Mouse (Mus musculus): ENCODE results near the gene Tdp1.

Gene Tdp1

GRCm38 (mm10) chr12:99898248-99898870 is 14.0 kb downstream of the Tdp1 start:
- no peak for DNase-seq

- DNase-seq: no peak
These were observed 15.7 kb downstream of the Tdp1 start for GRCm38 (mm10) chr12:99899991-99900390.

- DNase-seq: no peak
These were observed 17.9 kb downstream of the Tdp1 start for GRCm38 (mm10) chr12:99901973-99902866.

GRCm38 (mm10) chr12:99902867-99903370 is 18.6 kb downstream of the Tdp1 start:
- DNase-seq: no peak

- DNase-seq: no peak
These were observed 20.2 kb downstream of the Tdp1 start for GRCm38 (mm10) chr12:99904537-99904936.

- DNase-seq: no peak
These were observed 27.1 kb downstream of the Tdp1 start for GRCm38 (mm10) chr12:99911466-99911865.

- no peak for DNase-seq
These were observed 33.6 kb downstream of the Tdp1 start for GRCm38 (mm10) chr12:99917800-99918427.

DNA sequence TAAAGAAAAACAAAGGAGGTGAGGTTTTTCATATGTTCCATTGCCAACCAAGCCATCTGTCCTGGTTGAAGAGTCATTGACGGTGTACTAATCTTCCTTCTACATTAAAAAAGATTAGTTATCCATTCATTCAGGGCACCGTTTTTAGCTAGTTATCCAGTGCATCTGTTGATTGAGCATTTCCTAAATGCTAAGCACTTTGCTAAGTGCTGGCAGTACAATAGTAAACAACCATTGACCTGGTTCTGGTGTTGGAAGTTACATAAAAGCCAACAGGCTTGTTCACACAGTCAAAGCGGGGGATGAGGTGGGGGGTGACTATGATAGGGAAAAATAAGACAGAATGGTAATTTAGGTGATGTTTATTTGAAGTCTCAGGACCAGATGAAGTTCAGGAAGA is 35.3 kb downstream of the Tdp1 start:
- no peak for DNase-seq

- DNase-seq: no peak
These were observed 36.7 kb downstream of the Tdp1 start for GRCm38 (mm10) chr12:99921045-99921444.

- no peak for DNase-seq
These were observed 38.9 kb downstream of the Tdp1 start for GRCm38 (mm10) chr12:99923131-99923606.

DNA sequence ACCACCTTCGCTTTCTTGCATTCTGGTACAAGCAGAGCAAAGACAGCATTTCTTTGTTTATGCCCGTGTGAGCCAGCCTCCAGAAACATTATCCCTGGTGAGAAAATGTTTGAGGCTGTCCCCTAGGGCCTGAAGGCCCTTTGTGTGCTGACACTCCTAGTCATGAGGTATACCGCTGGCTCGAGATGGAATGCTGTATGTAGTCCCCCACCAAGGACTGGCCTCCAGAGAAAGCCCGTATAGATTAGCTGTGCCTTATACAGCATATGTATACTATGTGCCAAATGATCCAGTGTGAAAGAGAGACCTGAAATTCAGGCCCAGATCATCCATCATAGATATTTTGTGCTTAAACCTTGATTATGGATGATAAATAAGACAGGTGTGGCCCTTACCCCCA is 39.4 kb downstream of the Tdp1 start:
- DNase-seq: no peak

GRCm38 (mm10) chr12:99928311-99928710 is 44.0 kb downstream of the Tdp1 start:
- DNase-seq: no peak

GRCm38 (mm10) chr12:99929160-99929559 is 44.8 kb downstream of the Tdp1 start:
- DNase-seq: no peak

DNA sequence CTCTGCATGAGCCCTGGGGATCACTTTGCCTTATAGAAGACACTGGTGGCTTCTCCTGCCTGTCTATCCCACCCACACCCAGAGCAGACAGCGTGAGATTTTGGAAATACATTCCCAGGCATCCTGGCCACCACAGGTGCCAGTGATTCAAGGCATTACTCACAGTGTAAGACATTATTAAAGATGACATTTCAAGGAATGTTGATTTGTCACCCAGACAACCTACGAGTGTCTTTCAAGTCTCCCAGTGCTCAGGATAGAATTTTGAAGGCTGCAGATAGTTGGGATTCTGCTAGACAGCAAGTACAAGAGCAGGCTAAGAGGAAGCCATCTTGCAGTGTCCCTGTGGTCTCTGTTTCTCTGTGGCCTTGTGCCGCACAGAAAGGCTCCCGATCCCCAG is 47.9 kb downstream of the Tdp1 start:
- no peak for DNase-seq

DNA sequence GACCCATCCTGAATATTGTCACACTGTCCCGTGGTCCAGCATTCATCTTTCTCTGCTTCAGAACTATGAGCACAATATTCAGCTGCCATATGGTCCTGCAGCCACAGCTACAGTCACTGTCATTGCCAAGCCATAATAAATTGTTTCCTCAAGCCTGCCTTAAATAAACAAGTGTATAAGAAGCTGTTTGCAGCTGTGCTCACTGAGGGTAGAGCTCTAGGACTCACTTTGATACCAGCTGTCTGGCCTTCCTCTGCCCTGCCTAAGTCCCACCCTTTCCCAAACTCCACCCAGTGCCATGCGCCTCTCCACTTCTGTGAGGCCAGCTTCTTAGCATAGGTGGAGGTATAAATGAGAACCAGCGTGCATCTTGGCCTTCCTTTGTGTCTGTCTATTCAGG is 49.3 kb downstream of the Tdp1 start:
- no peak for DNase-seq

- DNase-seq: peak in 1 of 2 experiments; percentile 20
These were observed 51.1 kb downstream of the Tdp1 start for GRCm38 (mm10) chr12:99935403-99935802.

DNA sequence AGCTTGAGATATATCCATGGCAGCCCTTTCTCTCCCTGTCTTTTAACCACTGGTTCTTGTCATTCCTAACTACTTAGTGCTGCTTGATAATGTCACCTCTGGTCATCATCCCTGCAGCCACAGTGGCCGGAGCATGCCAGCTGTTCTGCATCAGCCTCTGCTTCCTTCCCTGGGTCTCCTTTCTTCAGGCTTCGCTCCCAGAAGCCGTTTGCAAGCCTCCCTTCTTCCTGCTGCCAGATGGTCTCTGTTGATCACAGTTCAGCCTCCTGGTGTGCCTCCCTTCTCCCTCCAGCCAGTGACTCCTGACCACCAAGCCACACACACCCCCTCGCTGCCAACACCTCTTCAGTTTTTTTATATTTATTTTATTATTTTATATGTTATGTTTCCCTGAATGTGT is 54.2 kb downstream of the Tdp1 start:
- DNase-seq: no peak

DNA sequence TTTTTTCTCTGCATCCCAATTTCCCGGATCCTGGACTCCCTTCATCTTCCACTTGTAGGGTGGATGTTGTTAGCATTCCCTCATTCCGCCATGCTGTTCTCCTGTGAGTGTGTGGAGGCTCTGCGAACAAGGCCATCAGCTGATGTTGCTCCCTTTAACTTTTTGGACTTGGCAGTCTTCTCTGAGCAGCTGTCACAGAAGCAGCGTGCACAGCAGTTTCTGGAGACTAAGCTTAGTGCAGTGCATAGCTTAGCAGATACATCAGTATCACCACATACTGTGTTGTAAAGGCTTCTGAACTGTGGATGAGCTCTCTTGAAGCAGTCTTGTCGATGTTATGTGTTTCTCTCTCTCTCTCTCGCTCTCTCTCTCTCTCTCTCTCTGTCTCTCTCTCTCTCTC is 54.9 kb downstream of the Tdp1 start:
- no peak for DNase-seq

GRCm38 (mm10) chr12:99940704-99941103 is 56.4 kb downstream of the Tdp1 start:
- DNase-seq: no peak

DNA sequence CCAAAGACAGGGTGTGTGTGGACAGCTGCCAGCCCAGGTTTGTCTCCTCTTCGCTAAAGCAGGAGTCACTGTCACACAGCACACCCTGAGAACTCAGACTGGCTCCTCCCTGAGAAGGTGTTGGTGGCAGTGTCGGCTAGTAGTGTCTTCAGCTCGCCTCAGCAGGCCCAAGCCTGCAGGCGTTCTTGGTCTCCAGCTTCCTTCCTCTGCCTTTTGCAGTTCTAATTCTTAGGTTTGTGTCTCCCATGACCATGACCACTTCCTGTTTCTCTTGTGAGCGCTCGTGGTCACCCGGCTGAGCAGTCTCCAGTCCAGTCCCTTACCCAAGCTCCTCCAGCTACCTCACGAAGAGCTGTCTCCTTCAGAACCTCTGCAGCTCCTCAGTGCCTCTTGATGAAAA is 58.1 kb downstream of the Tdp1 start:
- no peak for DNase-seq

DNA sequence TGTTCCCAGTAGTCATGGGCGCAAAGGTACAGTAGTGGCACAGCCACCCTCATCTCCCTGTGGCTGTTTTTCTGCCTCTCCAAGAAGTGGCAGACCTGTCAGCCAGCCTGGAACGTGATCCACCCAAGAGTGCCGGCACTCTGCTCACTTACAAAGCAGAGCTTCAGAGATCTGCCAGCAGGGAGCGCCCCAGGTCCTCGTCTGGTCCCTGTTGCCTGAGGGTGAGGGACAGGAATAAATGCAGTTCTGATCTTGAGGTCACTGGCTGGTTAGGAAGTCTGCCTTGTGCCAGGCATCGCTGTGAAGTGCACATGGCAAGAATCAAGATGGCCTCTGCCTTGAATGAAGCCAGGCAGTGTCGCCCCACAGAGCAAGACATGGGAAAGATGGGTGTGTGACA is 68.6 kb downstream of the Tdp1 start:
- DNase-seq: peak; percentile 54 to 60

GRCm38 (mm10) chr12:99956411-99956810 is 72.1 kb downstream of the Tdp1 start:
- no peak for DNase-seq

All from cerebellum, postnatal 36 days (tissue).